ENCODE assay signal across 8 mouse cellular contexts in genomic region chr17:47630678-47631065, GRCm38 (mm10). TPM values are rescaled to one million over a fixed set of nuclear protein-coding genes. Genes with fewer than 3 reads are reported as not detected.
A peak's percentile ranks its signal among the peaks of the same experiment; 100 is the strongest.
DNase-seq lines count a peak whose midpoint lies in the region; ATAC-seq and TF ChIP-seq lines count a peak whose summit lies in the region.

TSS of gene Usp49 (plus strand) at chr17:47630690.

- peak within 1 kb of the TSS; percentile 81 for H3K9ac ChIP-seq in heart, embryonic 15.5 days
- peak within 1 kb of the TSS; percentile 70 for H3K9ac ChIP-seq in embryonic facial prominence, embryonic 14.5 days (ENCODE audit: low read depth, low read length)
- peak within 1 kb of the TSS; percentile 70 for H3K9ac ChIP-seq in limb, embryonic 14.5 days (ENCODE audit: low read depth, low read length, severe bottlenecking)
- H3K9ac ChIP-seq in stomach, postnatal 0 days (ENCODE audit: low read length), result peak within 1 kb of the TSS; percentile 68

- no peak for TF ChIP-seq EP300 in stomach, postnatal 0 days (optimal IDR thresholded peaks at IDR 0.05)

- TF ChIP-seq POLR2A in limb, embryonic 14.5 days (IDR thresholded peaks at IDR 0.05; ENCODE audit: borderline replicate concordance, extremely low read depth, insufficient read depth, insufficient read length), result no peak

- peak within 1 kb of the TSS; percentile 98 for H3K4me2 ChIP-seq in heart, embryonic 15.5 days
- peak within 1 kb of the TSS; percentile 95 for H3K4me2 ChIP-seq in embryonic facial prominence, embryonic 14.5 days (ENCODE audit: low read depth, low read length)
- peak within 1 kb of the TSS; percentile 84 for H3K4me2 ChIP-seq in limb, embryonic 14.5 days (replicated peaks; ENCODE audit: low read depth, low read length, severe bottlenecking)
- H3K4me2 ChIP-seq in stomach, postnatal 0 days (replicated peaks; ENCODE audit: low read depth), result peak within 1 kb of the TSS; percentile 98

- peak within 1 kb of the TSS; percentile 85 for H3K4me3 ChIP-seq in heart, embryonic 15.5 days
- peak within 1 kb of the TSS; percentile 59 for H3K4me3 ChIP-seq in embryonic facial prominence, embryonic 14.5 days (ENCODE audit: low read depth, low read length)
- peak within 1 kb of the TSS; percentile 67 for H3K4me3 ChIP-seq in limb, embryonic 14.5 days (replicated peaks; ENCODE audit: low read length)
- peak within 1 kb of the TSS; percentile 79 for H3K4me3 ChIP-seq in stomach, postnatal 0 days (ENCODE audit: low read depth, low read length)

- H3K36me3 ChIP-seq in heart, embryonic 15.5 days, result 0 out of 2 replicates have a peak, but pooled peaks cover 4% of the 10 kb centered on the region
- 0 out of 2 replicates have a peak, but pooled peaks cover 3% of the 10 kb centered on the region for H3K36me3 ChIP-seq in embryonic facial prominence, embryonic 14.5 days (ENCODE audit: control insufficient read depth, insufficient read depth, low read length)
- peaks cover 5% of the 10 kb centered on the region for H3K36me3 ChIP-seq in limb, embryonic 14.5 days (ENCODE audit: control insufficient read depth, insufficient read depth, low read length)
- peaks cover 7% of the 10 kb centered on the region; the same call in 1 of the 2 replicates for H3K36me3 ChIP-seq in stomach, postnatal 0 days (ENCODE audit: control insufficient read depth, insufficient read depth, low read length)

- H3K27ac ChIP-seq in heart, embryonic 15.5 days, result peak within 1 kb of the TSS; percentile 93
- peak within 1 kb of the TSS; percentile 85 for H3K27ac ChIP-seq in embryonic facial prominence, embryonic 14.5 days (replicated peaks; ENCODE audit: low read depth, low read length)
- peak within 1 kb of the TSS; percentile 90 for H3K27ac ChIP-seq in limb, embryonic 14.5 days (replicated peaks; ENCODE audit: low read depth, low read length)
- peak within 1 kb of the TSS; percentile 93 for H3K27ac ChIP-seq in stomach, postnatal 0 days (replicated peaks)

- H3K27me3 ChIP-seq in heart, embryonic 15.5 days, result no peaks in the 10 kb centered on the region
- no peaks in the 10 kb centered on the region for H3K27me3 ChIP-seq in embryonic facial prominence, embryonic 14.5 days (replicated peaks; ENCODE audit: control insufficient read depth, insufficient read depth, low read length)
- no peaks in the 10 kb centered on the region for H3K27me3 ChIP-seq in limb, embryonic 14.5 days (ENCODE audit: control insufficient read depth, insufficient read depth, low read length)
- no peaks in the 10 kb centered on the region for H3K27me3 ChIP-seq in stomach, postnatal 0 days (ENCODE audit: control insufficient read depth, insufficient read depth, low read length)

- TF ChIP-seq CTCF in stomach, postnatal 0 days (IDR thresholded peaks at IDR 0.05; ENCODE audit: low read depth), result no peak

- no peak for ATAC-seq in heart, embryonic 15.5 days (replicated peaks; ENCODE audit: insufficient number of reproducible peaks, insufficient read depth, low FRiP score, low read depth)
- ATAC-seq in embryonic facial prominence, embryonic 14.5 days (ENCODE audit: low read depth), result no peak
- no peak for ATAC-seq in limb, embryonic 14.5 days (ENCODE audit: low FRiP score, low read depth)
- ATAC-seq in stomach, postnatal 0 days (ENCODE audit: low FRiP score, low TSS enrichment), result no peak

- no peak for DNase-seq in heart, adult 8-10 months (ENCODE audit: low spot score)
- peak; percentile 14 for DNase-seq in A20 (ENCODE audit: low read depth, low spot score)
- no peak for DNase-seq in embryonic facial prominence, embryonic 14.5 days (ENCODE audit: low spot score)
- DNase-seq in limb, embryonic 14.5 days (ENCODE audit: low spot score), result no peak
- DNase-seq in stomach, postnatal 0 days (ENCODE audit: low spot score), result no peak
- no peak for DNase-seq in urinary bladder, postnatal 25 days (ENCODE audit: low spot score)
- DNase-seq in ovary, postnatal 14 days (ENCODE audit: low spot score), result no peak

- H3K4me1 ChIP-seq in heart, embryonic 15.5 days (replicated peaks), result peaks cover 26% of the 10 kb centered on the region
- H3K4me1 ChIP-seq in embryonic facial prominence, embryonic 14.5 days (ENCODE audit: control insufficient read depth, insufficient read depth, low read length), result peaks cover 17% of the 10 kb centered on the region
- H3K4me1 ChIP-seq in limb, embryonic 14.5 days (ENCODE audit: control insufficient read depth, insufficient read depth, low read length), result peaks cover 12% of the 10 kb centered on the region
- peaks cover 3% of the 10 kb centered on the region; the same call in 1 of the 2 replicates for H3K4me1 ChIP-seq in stomach, postnatal 0 days (replicated peaks; ENCODE audit: control insufficient read depth, insufficient read depth)

- WGBS in heart, embryonic 15.5 days, result 3% methylated on average over 3 of the region's 3 CpGs
- 2% methylated on average over 3 of the region's 3 CpGs for WGBS in embryonic facial prominence, embryonic 14.5 days
- WGBS in limb, embryonic 14.5 days, result 0% methylated on average over 3 of the region's 3 CpGs
- WGBS in stomach, postnatal 0 days, result 0% methylated on average over 3 of the region's 3 CpGs

- no peaks in the 10 kb centered on the region for H3K9me3 ChIP-seq in heart, embryonic 15.5 days (replicated peaks)
- H3K9me3 ChIP-seq in embryonic facial prominence, embryonic 14.5 days (ENCODE audit: control insufficient read depth, low read length), result no peaks in the 10 kb centered on the region
- no peaks in the 10 kb centered on the region for H3K9me3 ChIP-seq in limb, embryonic 14.5 days (ENCODE audit: control insufficient read depth, low read length)
- H3K9me3 ChIP-seq in stomach, postnatal 0 days (ENCODE audit: control insufficient read depth, low read length), result no peaks in the 10 kb centered on the region

RNA-seq across cellular contexts. Expression of gene Usp49, which starts in this region (rescaled TPM):
- 2.5 and 3.2 TPM in 2 replicates for polyA plus RNA-seq in heart, embryonic 15.5 days (2015; fragmentation: Nextera tagmentation; extraction: Ambion mirVana)
- 1 to 10 TPM; 3.4 to 4.6 (median 3.7) TPM for total RNA-seq in heart, adult 8-10 months (2022)
- polyA plus RNA-seq in embryonic facial prominence, embryonic 14.5 days (2014; fragmentation: Nextera tagmentation; extraction: Ambion mirVana), result 3.8 and 4.1 TPM in 2 replicates
- 17.6 and 20.8 TPM in 2 replicates for polyA plus RNA-seq in limb, embryonic 14.5 days (2012; rRNA removed)
- polyA plus RNA-seq in limb, embryonic 14.5 days (2014; fragmentation: Nextera tagmentation; extraction: Ambion mirVana), result 5.0 and 5.2 TPM in 2 replicates
- polyA plus RNA-seq in stomach, postnatal 0 days (2015; fragmentation: Nextera tagmentation; extraction: Ambion mirVana), result 1.9 and 2.1 TPM in 2 replicates
